Mouse (Mus musculus): ENCODE data around the gene Matn3. TPM values are rescaled to one million over a fixed set of nuclear protein-coding genes. Genes with fewer than 3 reads are reported as not detected.
"Not testable (repeated sequence)": the region's sequence is repeated elsewhere in the genome, so short reads cannot be mapped to it uniquely, and the experiment has no call there.

The Matn3 gene
- polyA plus RNA-seq, 1 experiment from 2014 or later: 1.4 TPM

DNA sequence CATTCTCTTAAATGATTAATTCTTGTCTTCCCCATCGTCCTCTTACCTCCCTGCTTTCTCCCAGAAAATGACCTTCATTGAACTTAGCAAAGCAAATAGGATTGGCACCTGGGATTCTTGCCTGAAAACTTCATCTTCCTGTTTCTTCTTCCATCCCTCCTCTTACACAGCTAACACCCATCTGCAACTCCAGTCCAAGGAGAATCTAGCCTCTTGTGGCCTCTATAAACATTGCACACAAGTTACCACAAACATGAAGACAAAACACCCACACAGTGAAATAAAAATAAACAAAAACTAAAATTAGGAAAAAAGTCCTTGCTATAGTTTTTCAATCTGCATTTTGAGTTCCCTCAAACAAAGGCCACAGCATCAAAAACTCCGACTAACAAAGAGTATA, 24.1 kb upstream of the Matn3 start:
- Histone ChIP-seq H3K4me1 (ENCODE audit: control insufficient read depth, insufficient read depth, low read length) (no peaks in the 10 kb centered on the region; the same call in 1 of the 2 replicates), H3K4me2 (ENCODE audit: low read depth, low read length) (peak overlapping the region; percentile 57), H3K9ac (replicated peaks; ENCODE audit: low read length) (no peak overlapping the region), H3K27me3 (ENCODE audit: control insufficient read depth, insufficient read depth, low read length) (no peaks in the 10 kb centered on the region), H3K9me3 (replicated peaks; ENCODE audit: control insufficient read depth, low read length) (no peaks in the 10 kb centered on the region), H3K36me3 (replicated peaks; ENCODE audit: control insufficient read depth, insufficient read depth, low read depth, low read length) (no peaks in the 10 kb centered on the region; the same call in 1 of the 2 replicates), H3K4me3 (ENCODE audit: low read depth, low read length) (peak overlapping the region; percentile 77), H3K27ac (replicated peaks; ENCODE audit: low read depth, low read length) (no peak overlapping the region)
- 60% methylated on average over 2 of the region's 2 CpGs for WGBS
- DNase-seq (ENCODE audit: low spot score) (no peak), ATAC-seq (replicated peaks; ENCODE audit: insufficient number of reproducible peaks, low FRiP score, low TSS enrichment, low read depth) (no peak)

DNA sequence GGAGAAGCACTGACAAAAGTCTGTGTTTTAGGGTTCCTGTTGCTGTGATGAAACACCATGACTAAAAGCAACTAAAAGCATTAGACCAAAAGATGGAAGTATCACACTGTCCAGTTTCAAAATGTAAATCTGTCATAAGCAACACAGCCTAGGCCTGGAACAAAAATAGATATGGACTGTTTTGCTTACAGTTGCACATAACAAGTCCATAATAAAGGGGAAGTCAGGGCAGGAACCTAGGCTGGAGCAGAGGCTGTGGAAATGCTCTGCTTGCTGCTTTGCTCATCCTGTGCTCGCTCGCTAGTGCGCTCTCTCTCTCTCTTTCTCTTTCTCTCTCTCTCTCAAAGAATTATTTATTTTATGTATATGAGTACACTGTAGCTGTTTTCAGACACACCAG, 20.1 kb upstream of the Matn3 start:
- Histone ChIP-seq H3K4me3 (ENCODE audit: low read depth, low read length) (no peak overlapping the region), H3K27me3 (ENCODE audit: control insufficient read depth, insufficient read depth, low read length) (no peaks in the 10 kb centered on the region), H3K9ac (replicated peaks; ENCODE audit: low read length) (no peak overlapping the region), H3K4me1 (ENCODE audit: control insufficient read depth, insufficient read depth, low read length) (no peaks in the 10 kb centered on the region; the same call in 1 of the 2 replicates), H3K27ac (replicated peaks; ENCODE audit: low read depth, low read length) (no peak overlapping the region), H3K9me3 (replicated peaks; ENCODE audit: control insufficient read depth, low read length) (no peaks in the 10 kb centered on the region), H3K4me2 (ENCODE audit: low read depth, low read length) (no peak overlapping the region), H3K36me3 (replicated peaks; ENCODE audit: control insufficient read depth, insufficient read depth, low read depth, low read length) (no peaks in the 10 kb centered on the region; the same call in 1 of the 2 replicates)
- WGBS: 95% methylated on average over 3 of the region's 3 CpGs
- ATAC-seq (replicated peaks; ENCODE audit: insufficient number of reproducible peaks, low FRiP score, low TSS enrichment, low read depth): no peak
- no peak for DNase-seq (ENCODE audit: low spot score)

GRCm38 (mm10) chr12:8928766-8929165, 19.0 kb upstream of the Matn3 start:
- WGBS: 79% methylated on average over 4 of the region's 4 CpGs
- no peaks in the 10 kb centered on the region for H3K27me3 ChIP-seq (ENCODE audit: control insufficient read depth, insufficient read depth, low read length)
- H3K9me3 ChIP-seq (replicated peaks; ENCODE audit: control insufficient read depth, low read length): no peaks in the 10 kb centered on the region
- ATAC-seq (replicated peaks; ENCODE audit: insufficient number of reproducible peaks, low FRiP score, low TSS enrichment, low read depth) (no peak), DNase-seq (ENCODE audit: low spot score) (no peak)
- H3K4me1 ChIP-seq (ENCODE audit: control insufficient read depth, insufficient read depth, low read length): no peaks in the 10 kb centered on the region; the same call in 1 of the 2 replicates
- no peak overlapping the region for H3K27ac ChIP-seq (replicated peaks; ENCODE audit: low read depth, low read length)
- H3K4me3 ChIP-seq (ENCODE audit: low read depth, low read length): no peak overlapping the region
- peaks cover 4% of the 10 kb centered on the region for H3K36me3 ChIP-seq (replicated peaks; ENCODE audit: control insufficient read depth, insufficient read depth, low read depth, low read length)
- H3K9ac ChIP-seq (replicated peaks; ENCODE audit: low read length): no peak overlapping the region
- H3K4me2 ChIP-seq (ENCODE audit: low read depth, low read length): no peak overlapping the region

GRCm38 (mm10) chr12:8931083-8931482, 16.6 kb upstream of the Matn3 start:
- no peak overlapping the region for H3K27ac ChIP-seq (replicated peaks; ENCODE audit: low read depth, low read length)
- H3K9ac ChIP-seq (replicated peaks; ENCODE audit: low read length): no peak overlapping the region
- DNase-seq (ENCODE audit: low spot score) (no peak), ATAC-seq (replicated peaks; ENCODE audit: insufficient number of reproducible peaks, low FRiP score, low TSS enrichment, low read depth) (no peak)
- H3K36me3 ChIP-seq (replicated peaks; ENCODE audit: control insufficient read depth, insufficient read depth, low read depth, low read length): peaks cover 14% of the 10 kb centered on the region
- no peaks in the 10 kb centered on the region for H3K27me3 ChIP-seq (ENCODE audit: control insufficient read depth, insufficient read depth, low read length)
- H3K9me3 ChIP-seq (replicated peaks; ENCODE audit: control insufficient read depth, low read length): no peaks in the 10 kb centered on the region
- WGBS: 80% methylated on average over 4 of the region's 4 CpGs
- H3K4me1 ChIP-seq (ENCODE audit: control insufficient read depth, insufficient read depth, low read length): no peaks in the 10 kb centered on the region
- H3K4me3 ChIP-seq (ENCODE audit: low read depth, low read length): no peak overlapping the region
- no peak overlapping the region for H3K4me2 ChIP-seq (ENCODE audit: low read depth, low read length)

GRCm38 (mm10) chr12:8935349-8935748, 12.4 kb upstream of the Matn3 start:
- Histone ChIP-seq H3K4me2 (ENCODE audit: low read depth, low read length) (no peak overlapping the region), H3K9me3 (replicated peaks; ENCODE audit: control insufficient read depth, low read length) (no peaks in the 10 kb centered on the region), H3K27ac (replicated peaks; ENCODE audit: low read depth, low read length) (no peak overlapping the region), H3K4me1 (ENCODE audit: control insufficient read depth, insufficient read depth, low read length) (no peaks in the 10 kb centered on the region), H3K36me3 (replicated peaks; ENCODE audit: control insufficient read depth, insufficient read depth, low read depth, low read length) (peaks cover 20% of the 10 kb centered on the region), H3K27me3 (ENCODE audit: control insufficient read depth, insufficient read depth, low read length) (no peaks in the 10 kb centered on the region), H3K4me3 (ENCODE audit: low read depth, low read length) (no peak overlapping the region), H3K9ac (replicated peaks; ENCODE audit: low read length) (no peak overlapping the region)
- DNase-seq (ENCODE audit: low spot score) (no peak), ATAC-seq (replicated peaks; ENCODE audit: insufficient number of reproducible peaks, low FRiP score, low TSS enrichment, low read depth) (no peak)
- WGBS: 86% methylated on average over 5 of the region's 5 CpGs

DNA sequence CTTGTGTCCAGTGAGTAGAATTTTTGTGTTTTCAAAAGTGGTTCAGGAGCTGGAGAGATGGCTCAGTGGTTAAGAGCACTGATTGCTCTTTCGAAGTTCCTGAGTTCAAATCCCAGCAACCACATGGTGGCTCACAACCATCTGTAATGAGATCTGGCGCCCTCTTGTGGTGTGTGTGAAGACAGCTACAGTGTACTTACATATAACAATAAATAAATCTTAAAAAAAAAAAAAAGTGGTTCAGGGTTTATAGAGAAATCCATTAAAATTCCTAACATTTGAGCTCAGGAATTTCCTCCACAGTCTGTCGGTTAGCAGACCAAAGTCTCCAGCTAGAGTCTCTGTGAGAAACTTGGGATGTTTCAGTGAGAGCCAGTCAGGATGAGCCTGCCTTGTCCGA, 11.5 kb upstream of the Matn3 start:
- not testable (repeated sequence) for H3K4me3 ChIP-seq (ENCODE audit: low read depth, low read length); H3K27me3 ChIP-seq (ENCODE audit: control insufficient read depth, insufficient read depth, low read length); ATAC-seq (replicated peaks; ENCODE audit: insufficient number of reproducible peaks, low FRiP score, low TSS enrichment, low read depth); H3K27ac ChIP-seq (replicated peaks; ENCODE audit: low read depth, low read length); H3K9ac ChIP-seq (replicated peaks; ENCODE audit: low read length); H3K9me3 ChIP-seq (replicated peaks; ENCODE audit: control insufficient read depth, low read length); H3K4me2 ChIP-seq (ENCODE audit: low read depth, low read length); H3K4me1 ChIP-seq (ENCODE audit: control insufficient read depth, insufficient read depth, low read length)
- 73% methylated on average over 4 of the region's 4 CpGs for whole genome bisulfite sequencing
- DNase-seq (ENCODE audit: low spot score): peak; percentile 42
- H3K36me3 ChIP-seq (replicated peaks; ENCODE audit: control insufficient read depth, insufficient read depth, low read depth, low read length): peaks cover 20% of the 10 kb centered on the region

DNA sequence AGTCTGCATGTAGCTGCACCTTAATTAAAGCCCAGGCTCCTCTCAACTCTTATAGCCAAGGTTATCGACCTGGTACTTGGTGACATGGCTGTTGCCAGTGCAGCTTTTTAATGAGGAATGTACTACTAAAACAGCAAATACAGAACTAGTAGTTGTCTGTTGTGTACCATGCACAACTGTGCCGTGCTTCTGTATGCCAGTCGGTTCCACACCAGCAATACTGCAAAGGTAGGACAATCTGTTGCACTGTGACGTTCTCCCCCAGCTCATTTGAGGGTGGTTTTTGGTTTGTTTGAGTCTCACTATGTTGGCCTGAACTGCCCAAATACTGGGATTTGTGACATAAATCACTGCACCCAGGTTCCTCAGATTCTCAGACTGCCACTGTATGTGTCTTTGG, 8.2 kb upstream of the Matn3 start:
- Histone ChIP-seq H3K9me3 (replicated peaks; ENCODE audit: control insufficient read depth, low read length) (no peaks in the 10 kb centered on the region), H3K27ac (replicated peaks; ENCODE audit: low read depth, low read length) (no peak overlapping the region), H3K4me3 (ENCODE audit: low read depth, low read length) (no peak overlapping the region), H3K4me1 (ENCODE audit: control insufficient read depth, insufficient read depth, low read length) (no peaks in the 10 kb centered on the region), H3K4me2 (ENCODE audit: low read depth, low read length) (no peak overlapping the region), H3K27me3 (ENCODE audit: control insufficient read depth, insufficient read depth, low read length) (no peaks in the 10 kb centered on the region), H3K9ac (replicated peaks; ENCODE audit: low read length) (no peak overlapping the region), H3K36me3 (replicated peaks; ENCODE audit: control insufficient read depth, insufficient read depth, low read depth, low read length) (peaks cover 16% of the 10 kb centered on the region)
- ATAC-seq (replicated peaks; ENCODE audit: insufficient number of reproducible peaks, low FRiP score, low TSS enrichment, low read depth) (no peak), DNase-seq (ENCODE audit: low spot score) (no peak)
- WGBS: 92% methylated on average over 4 of the region's 4 CpGs

GRCm38 (mm10) chr12:8940011-8941005, 7.4 kb upstream of the Matn3 start:
- no peak overlapping the region for H3K4me3 ChIP-seq (ENCODE audit: low read depth, low read length)
- H3K36me3 ChIP-seq (replicated peaks; ENCODE audit: control insufficient read depth, insufficient read depth, low read depth, low read length): peaks cover 12% of the 10 kb centered on the region
- H3K4me1 ChIP-seq (ENCODE audit: control insufficient read depth, insufficient read depth, low read length): no peaks in the 10 kb centered on the region
- no peak overlapping the region for H3K9ac ChIP-seq (replicated peaks; ENCODE audit: low read length)
- DNase-seq (ENCODE audit: low spot score) (no peak), ATAC-seq (replicated peaks; ENCODE audit: insufficient number of reproducible peaks, low FRiP score, low TSS enrichment, low read depth) (no peak; the same call in 1 of the 2 replicates)
- no peak overlapping the region for H3K27ac ChIP-seq (replicated peaks; ENCODE audit: low read depth, low read length)
- no peaks in the 10 kb centered on the region for H3K9me3 ChIP-seq (replicated peaks; ENCODE audit: control insufficient read depth, low read length)
- H3K4me2 ChIP-seq (ENCODE audit: low read depth, low read length): no peak overlapping the region
- 74% methylated on average over 12 of the region's 12 CpGs for WGBS
- no peaks in the 10 kb centered on the region for H3K27me3 ChIP-seq (ENCODE audit: control insufficient read depth, insufficient read depth, low read length)

Measured in embryonic facial prominence, embryonic 11.5 days (tissue).